In the genomic region with DNA sequence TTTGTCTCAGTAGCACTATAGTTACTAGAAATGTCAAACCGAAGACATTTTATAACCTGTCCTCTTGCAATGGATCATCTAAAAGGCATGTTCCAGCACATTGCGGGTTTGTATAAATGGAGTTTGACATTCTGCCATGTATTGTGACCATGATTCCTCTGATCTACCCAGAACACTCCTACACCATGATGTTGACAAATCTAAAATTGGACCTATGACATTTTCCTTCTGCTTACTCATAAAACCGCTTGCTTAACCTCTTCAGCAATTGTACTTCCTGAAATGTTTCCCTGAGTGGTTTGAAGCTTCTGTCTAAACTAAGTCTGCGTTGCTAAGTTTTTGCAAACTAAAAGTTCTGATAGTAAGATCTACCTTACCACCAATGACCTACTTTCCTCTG, we compare ENCODE assay signal across 29 mouse cellular contexts.
DNase-seq lines count a peak whose midpoint lies in the region.
"Had no signal": no experiment of that assay in that cellular context is flagged by ENCODE, and none has a peak within 500 bp of the region (broad histone marks: within the 10 kb centered on the region; RNA-seq: fewer than 3 reads in every experiment).

No protein-coding gene starts in this region.

- WGBS in large intestine, adult 2 months = 36% methylated on average over 4 of the region's 4 CpGs
- WGBS in heart, embryonic 10.5 days = 83% methylated on average over 4 of the region's 4 CpGs
- WGBS in hindbrain, embryonic 10.5 days = 89% methylated on average over 4 of the region's 4 CpGs

- H3K9me3 ChIP-seq in heart, embryonic 10.5 days = no peaks in the 10 kb centered on the region
- H3K9me3 ChIP-seq in hindbrain, embryonic 10.5 days = no peaks in the 10 kb centered on the region
- H3K9me3 ChIP-seq: embryonic facial prominence, embryonic 10.5 days; embryonic facial prominence, embryonic 13.5 days; forebrain, embryonic 12.5 days; forebrain, embryonic 15.5 days; heart, embryonic 12.5 days; heart, embryonic 15.5 days had no signal

- no peaks in the 10 kb centered on the region for H3K27me3 ChIP-seq in heart, embryonic 10.5 days (ENCODE audit: insufficient read depth, poor library complexity, severe bottlenecking)
- H3K27me3 ChIP-seq in hindbrain, embryonic 10.5 days (ENCODE audit: insufficient read depth, poor library complexity, severe bottlenecking) = no peaks in the 10 kb centered on the region
- H3K27me3 ChIP-seq: embryonic facial prominence, embryonic 13.5 days; forebrain, embryonic 12.5 days; forebrain, embryonic 15.5 days; heart, embryonic 12.5 days; heart, embryonic 15.5 days had no signal

- no peaks in the 10 kb centered on the region for H3K4me1 ChIP-seq in heart, embryonic 10.5 days
- no peaks in the 10 kb centered on the region for H3K4me1 ChIP-seq in hindbrain, embryonic 10.5 days (replicated peaks)
- H3K4me1 ChIP-seq: embryonic facial prominence, embryonic 10.5 days; embryonic facial prominence, embryonic 13.5 days; forebrain, embryonic 12.5 days; forebrain, embryonic 15.5 days; heart, embryonic 12.5 days; heart, embryonic 15.5 days had no signal

- H3K4me3 ChIP-seq in heart, embryonic 10.5 days = no peak overlapping the region
- H3K4me3 ChIP-seq in hindbrain, embryonic 10.5 days = no peak overlapping the region
- H3K4me3 ChIP-seq: embryonic facial prominence, embryonic 10.5 days; embryonic facial prominence, embryonic 13.5 days; erythroblast, embryonic 14.5 days; forebrain, embryonic 12.5 days; forebrain, embryonic 15.5 days; gastrocnemius, adult 2 months; heart, embryonic 12.5 days; heart, embryonic 15.5 days had no signal

- no peaks in the 10 kb centered on the region for H3K36me3 ChIP-seq in heart, embryonic 10.5 days
- no peaks in the 10 kb centered on the region for H3K36me3 ChIP-seq in hindbrain, embryonic 10.5 days
- H3K36me3 ChIP-seq: embryonic facial prominence, embryonic 10.5 days; embryonic facial prominence, embryonic 13.5 days; forebrain, embryonic 12.5 days; forebrain, embryonic 15.5 days; heart, embryonic 12.5 days; heart, embryonic 15.5 days had no signal

- DNase-seq in layer of hippocampus, adult 9-10 months (ENCODE audit: low spot score) = peak; percentile 9
- DNase-seq in layer of hippocampus, postnatal 36 days = no peak
- DNase-seq in lung, postnatal 25 days (ENCODE audit: low spot score) = peak; percentile 1
- DNase-seq in lung, postnatal 4 days = no peak
- peak; percentile 76 for DNase-seq in 416B (ENCODE audit: low read depth)
- DNase-seq in large intestine, adult 2 months (ENCODE audit: low read depth, low spot score) = peak; percentile 7
- DNase-seq in heart, embryonic 10.5 days (ENCODE audit: low spot score) = no peak
- no peak for DNase-seq in hindbrain, embryonic 10.5 days (ENCODE audit: low spot score)
- DNase-seq: adrenal gland, postnatal 10 days; adrenal gland, postnatal 36 days; cerebellum, adult 11 months; cerebellum, adult 2 months; cerebellum, adult 9-11 months; cerebellum, postnatal 36 days; embryo, embryonic 11 days; gastrocnemius, adult 2 months; gastrocnemius, postnatal 14 days; heart, adult 11 months; heart, postnatal 10 days; heart, postnatal 36 days had no signal

- no peak overlapping the region for H3K27ac ChIP-seq in heart, embryonic 10.5 days
- H3K27ac ChIP-seq in hindbrain, embryonic 10.5 days = no peak overlapping the region
- H3K27ac ChIP-seq: embryonic facial prominence, embryonic 10.5 days; embryonic facial prominence, embryonic 13.5 days; forebrain, embryonic 12.5 days; forebrain, embryonic 15.5 days; gastrocnemius, adult 2 months; heart, embryonic 15.5 days; hindbrain, embryonic 14.5 days; hindbrain, postnatal 0 days had no signal

Comparison
In these comparisons a context has a peak if more than half of its experiments do, and no peak if none do; other contexts are left out.
1. DNase-seq: peak in layer of hippocampus, adult 9-10 months (single experiment), lung, postnatal 25 days (single experiment), 416B (single experiment) and large intestine, adult 2 months (single experiment); none in layer of hippocampus, postnatal 36 days (0 of 2), lung, postnatal 4 days (0 of 2), heart, embryonic 10.5 days (single experiment) and hindbrain, embryonic 10.5 days (single experiment).